Mouse (Mus musculus): ENCODE measurements around the gene Mettl9. TPM values are rescaled to one million over a fixed set of nuclear protein-coding genes. Genes with fewer than 3 reads are reported as not detected.
A peak's percentile ranks its signal among the peaks of the same experiment; 100 is the strongest.

Gene Mettl9
- total and polyA plus RNA-seq, 3 experiments, result 33.4 to 80.4 (median 73.3) TPM

DNA sequence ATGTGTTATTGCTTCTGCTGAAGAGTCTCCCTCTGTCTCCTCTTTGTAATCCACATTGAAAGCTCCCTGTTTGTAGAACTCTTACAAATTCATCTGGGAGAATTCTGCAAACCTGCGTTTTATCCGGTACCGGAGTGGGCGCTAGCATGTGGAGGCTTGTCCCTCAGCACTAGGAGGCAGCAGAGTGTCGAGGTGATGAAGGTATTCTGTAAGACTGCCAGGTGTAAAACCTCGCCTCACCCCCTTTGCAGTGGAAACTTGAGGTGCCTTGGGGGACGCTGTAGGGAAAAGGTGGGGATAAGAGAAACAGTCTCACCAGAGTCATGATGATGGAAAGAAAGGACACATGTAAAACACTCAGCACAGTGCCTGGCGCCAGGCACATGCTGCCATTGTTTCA lies 14.0 kb upstream of the Mettl9 start:
- no peaks in the 10 kb centered on the region for H3K79me2 ChIP-seq (ENCODE audit: control insufficient read depth, insufficient read depth, low read length, poor library complexity)
- H3K4me3 ChIP-seq (ENCODE audit: control insufficient read depth in 1 of 2, insufficient read depth in 1 of 2, low read depth in 2 of 2, low read length in 2 of 2), result no peak overlapping the region
- no peaks in the 10 kb centered on the region for H3K9me3 ChIP-seq (replicated peaks; ENCODE audit: insufficient read depth, low read length)
- H3K27me3 ChIP-seq (ENCODE audit: control insufficient read depth in 1 of 2, insufficient read depth in 2 of 2, low read length in 2 of 2), result peaks cover 3 to 6% of the 10 kb centered on the region in 2 experiments
- no peak overlapping the region for H3K9ac ChIP-seq (ENCODE audit: control insufficient read depth, low read depth, low read length, poor library complexity, severe bottlenecking)
- H3K27ac ChIP-seq (ENCODE audit: control insufficient read depth, low read depth, low read length), result no peak overlapping the region
- TF ChIP-seq CHD2 (IDR thresholded peaks at IDR 0.05; ENCODE audit: low read length) (no peak), CTCF (IDR thresholded peaks at IDR 0.05 in 2 of 3, conservative IDR thresholded peaks at IDR 0.05 in 1 of 3; ENCODE audit: control insufficient read depth in 1 of 3, insufficient read depth in 1 of 3, low read depth in 2 of 3, low read length in 3 of 3, poor library complexity in 1 of 3, severe bottlenecking in 1 of 3) (peak in 2 of 3 experiments; percentile 26 to 34; a peak in 3 of 6 replicates), RAD21 (IDR thresholded peaks at IDR 0.05; ENCODE audit: low read depth, low read length) (peak; percentile 13), SMC3 (IDR thresholded peaks at IDR 0.05; ENCODE audit: low read depth, low read length) (peak; percentile 18; the same call in 1 of the 2 replicates)
- DNase-seq (ENCODE audit: low read depth, low spot score), result no peak
- H3K36me3 ChIP-seq (ENCODE audit: control insufficient read depth in 1 of 2, insufficient read depth in 2 of 2, low read length in 2 of 2), result peaks cover 0 to 6% of the 10 kb centered on the region in 2 experiments; a peak in 2 of 4 replicates
- peaks cover 0 to 4% of the 10 kb centered on the region in 2 experiments; a peak in 3 of 4 replicates for H3K4me1 ChIP-seq (ENCODE audit: control insufficient read depth in 1 of 2, insufficient read depth in 2 of 2, low read length in 2 of 2)

DNA sequence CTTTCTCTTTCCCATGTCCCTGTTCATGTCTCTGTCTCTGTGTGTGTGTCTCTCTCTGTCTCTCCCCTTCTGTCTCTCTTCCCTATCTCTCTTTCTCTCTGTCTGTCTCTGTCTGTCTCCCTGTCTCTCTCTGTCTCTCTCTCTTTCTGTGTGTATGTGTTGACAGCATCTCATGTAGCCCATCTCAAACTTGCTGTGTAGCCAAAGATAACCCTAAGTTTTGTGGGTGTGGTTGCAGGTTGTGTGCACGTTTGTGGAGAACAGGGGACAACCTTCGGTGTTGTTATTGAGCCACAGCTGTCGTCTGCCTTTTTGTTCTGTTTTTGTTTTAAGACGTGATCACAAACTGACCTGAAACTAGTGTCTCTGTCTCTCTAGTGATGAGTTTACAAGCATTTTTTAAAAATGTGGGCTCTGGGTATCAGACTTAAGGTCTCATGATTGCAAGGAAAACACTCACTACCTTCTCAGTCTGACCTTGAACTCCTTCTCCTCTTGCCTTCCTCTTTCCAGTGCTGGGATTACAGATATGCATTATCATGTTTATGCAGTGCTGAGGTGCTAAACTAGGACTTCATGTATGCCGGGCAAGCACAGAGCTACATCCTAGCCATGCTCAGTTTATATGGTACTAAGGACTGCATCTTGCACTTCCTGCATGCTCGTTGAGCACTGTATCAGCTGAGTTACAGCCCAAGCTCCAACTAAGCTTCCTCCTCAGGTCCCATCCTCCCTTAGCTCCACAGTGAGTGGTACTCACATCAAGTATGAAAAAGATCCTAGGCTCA lies 8.8 kb upstream of the Mettl9 start:
- no peaks in the 10 kb centered on the region for H3K27me3 ChIP-seq (ENCODE audit: control insufficient read depth in 1 of 2, insufficient read depth in 2 of 2, low read length in 2 of 2)
- no peak overlapping the region for H3K9ac ChIP-seq (ENCODE audit: control insufficient read depth, low read depth, low read length, poor library complexity, severe bottlenecking)
- no peaks in the 10 kb centered on the region for H3K79me2 ChIP-seq (ENCODE audit: control insufficient read depth, insufficient read depth, low read length, poor library complexity)
- peak; percentile 51; the same call in 1 of the 2 replicates for TF ChIP-seq RCOR1 (IDR thresholded peaks at IDR 0.05; ENCODE audit: low read depth, low read length)
- peak; percentile 64 for TF ChIP-seq MXI1 (IDR thresholded peaks at IDR 0.05; ENCODE audit: low read depth, low read length)
- TF ChIP-seq BHLHE40 (IDR thresholded peaks at IDR 0.05; ENCODE audit: borderline replicate concordance, low read depth, low read length), result no peak
- TF ChIP-seq ETS1 (IDR thresholded peaks at IDR 0.05; ENCODE audit: low read depth, low read length), result peak; percentile 66
- TF ChIP-seq TAL1 (IDR thresholded peaks at IDR 0.05; ENCODE audit: low read length), result peak; percentile 95
- TF ChIP-seq TCF12 (IDR thresholded peaks at IDR 0.05; ENCODE audit: low read depth, low read length), result peak; percentile 89
- peak; percentile 62 for TF ChIP-seq TBP (IDR thresholded peaks at IDR 0.05; ENCODE audit: low read depth, low read length)
- 0 out of 2 replicates have a peak, but pooled peaks have one; percentile 3 for TF ChIP-seq MAZ (IDR thresholded peaks at IDR 0.05; ENCODE audit: low read depth, low read length)
- peak; percentile 86 to 88 for TF ChIP-seq EP300 (IDR thresholded peaks at IDR 0.05; ENCODE audit: low read depth in 1 of 2, low read length in 2 of 2)
- TF ChIP-seq GATA1 (IDR thresholded peaks at IDR 0.05; ENCODE audit: low read depth, low read length), result peak; percentile 92
- no peak for TF ChIP-seq ZC3H11A (IDR thresholded peaks at IDR 0.05; ENCODE audit: low read depth, low read length)
- TF ChIP-seq HCFC1 (IDR thresholded peaks at IDR 0.05; ENCODE audit: low read depth, low read length), result 0 out of 2 replicates have a peak, but pooled peaks have one; percentile 41
- TF ChIP-seq MYB (IDR thresholded peaks at IDR 0.05; ENCODE audit: low read depth, low read length), result no peak
- peak; percentile 63; the same call in 1 of the 2 replicates for TF ChIP-seq SIN3A (IDR thresholded peaks at IDR 0.05; ENCODE audit: low read length)
- TF ChIP-seq ELF1 (IDR thresholded peaks at IDR 0.05; ENCODE audit: low read depth, low read length), result 0 out of 2 replicates have a peak, but pooled peaks have one; percentile 51
- TF ChIP-seq E2F4 (IDR thresholded peaks at IDR 0.05; ENCODE audit: borderline replicate concordance, low read depth, low read length), result no peak
- no peak; the same call in 1 of the 2 replicates for TF ChIP-seq MAFK (IDR thresholded peaks at IDR 0.05; ENCODE audit: borderline replicate concordance, low read depth, low read length)
- TF ChIP-seq MAX (IDR thresholded peaks at IDR 0.05; ENCODE audit: low read length), result 0 out of 2 replicates have a peak, but pooled peaks have one; percentile 36
- TF ChIP-seq MYC (IDR thresholded peaks at IDR 0.05; ENCODE audit: low read depth, low read length), result peak; percentile 71; the same call in 1 of the 2 replicates
- no peak for TF ChIP-seq USF2 (IDR thresholded peaks at IDR 0.05; ENCODE audit: borderline replicate concordance in 1 of 2, insufficient read depth in 1 of 2, low read depth in 1 of 2, low read length in 2 of 2)
- peaks cover 8 to 19% of the 10 kb centered on the region in 2 experiments for H3K4me1 ChIP-seq (ENCODE audit: control insufficient read depth in 1 of 2, insufficient read depth in 2 of 2, low read length in 2 of 2)
- H3K9me3 ChIP-seq (replicated peaks; ENCODE audit: insufficient read depth, low read length), result no peaks in the 10 kb centered on the region
- no peak overlapping the region for H3K4me3 ChIP-seq (ENCODE audit: control insufficient read depth in 1 of 2, insufficient read depth in 1 of 2, low read depth in 2 of 2, low read length in 2 of 2)
- H3K36me3 ChIP-seq (ENCODE audit: control insufficient read depth in 1 of 2, insufficient read depth in 2 of 2, low read length in 2 of 2), result peaks cover 0 to 27% of the 10 kb centered on the region in 2 experiments; a peak in 2 of 4 replicates
- peak; percentile 87 for DNase-seq (ENCODE audit: low read depth, low spot score)
- peak overlapping the region; percentile 35 for H3K27ac ChIP-seq (ENCODE audit: control insufficient read depth, low read depth, low read length)

Data from MEL (cell line).